Mouse (Mus musculus): ENCODE measurements at regions not wholly inside any gene's neighbourhood (a gene's known extent, or its start where the extent isn't known, plus 50 kb on each side); places are given as distances from the start of the nearest gene placed in this dataset.

DNA sequence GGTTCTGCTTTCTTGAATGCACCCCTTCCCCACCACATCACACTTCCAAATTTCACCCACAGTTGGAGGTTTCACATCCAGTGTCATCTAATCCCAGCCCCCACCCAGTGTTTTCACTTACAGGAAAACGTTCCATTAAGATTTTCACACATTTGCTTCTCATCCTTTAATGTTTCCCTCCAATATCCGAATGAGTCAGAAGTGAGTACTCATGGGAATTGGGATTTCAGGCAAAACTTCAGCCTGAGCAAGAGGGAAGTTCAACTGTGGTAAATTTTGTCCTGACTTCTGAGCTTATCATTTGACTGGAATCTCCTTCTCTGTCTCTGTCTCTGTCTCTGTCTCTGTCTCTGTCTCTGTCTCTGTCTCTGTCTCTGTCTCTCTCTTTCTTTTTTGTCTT is 350.3 kb upstream of the Klf4 start:
- TF ChIP-seq MAFK (IDR thresholded peaks at IDR 0.05; ENCODE audit: insufficient read depth, low read depth, low read length) (no peak), CHD2 (IDR thresholded peaks at IDR 0.05; ENCODE audit: low read depth, low read length) (no peak), ZC3H11A (IDR thresholded peaks at IDR 0.05; ENCODE audit: borderline replicate concordance, low read depth, low read length) (no peak)
